Mouse (Mus musculus) midbrain, embryonic 12.5 days (tissue): Measurements from ENCODE around the gene Gm17175. TPM values are rescaled to one million over a fixed set of nuclear protein-coding genes. Genes with fewer than 3 reads are reported as not detected.
"Not testable (repeated sequence)": the region's sequence is repeated elsewhere in the genome, so short reads cannot be mapped to it uniquely, and the experiment has no call there.

Experiments used
- ATAC-seq: fragments of 200-750 bp; cut with Nextera tagmentation; 2 replicates; pipeline ENCODE4 v1.8.0; 2017; ENCODE audit warnings: low read depth, moderate TSS enrichment, moderate library complexity; ENCODE audit not compliant: low FRiP score
- H3K27ac ChIP-seq: fragments of 300-500 bp; sonication (generic); replicated peaks from 2 replicates; pipeline ENCODE4 v1.5.1; 2016; ENCODE audit warnings: mild to moderate bottlenecking
- H3K27me3 ChIP-seq: fragments of 300-500 bp; sonication (generic); 2 replicates; pipeline ENCODE4 v1.6.1; 2016; ENCODE audit warnings: mild to moderate bottlenecking
- H3K36me3 ChIP-seq: fragments of 300-500 bp; sonication (generic); 2 replicates; pipeline ENCODE4 v1.6.1; 2016
- H3K4me1 ChIP-seq: fragments of 300-500 bp; sonication (generic); 2 replicates; pipeline ENCODE4 v1.6.1; 2016
- H3K4me2 ChIP-seq: fragments of 300-500 bp; sonication (generic); replicated peaks from 2 replicates; pipeline ENCODE4 v1.6.1; 2016; ENCODE audit warnings: mild to moderate bottlenecking, moderate library complexity
- H3K4me3 ChIP-seq: fragments of 300-500 bp; sonication (generic); 2 replicates; pipeline ENCODE4 v1.5.1; 2016; ENCODE audit warnings: mild to moderate bottlenecking
- H3K9ac ChIP-seq: fragments of 300-500 bp; sonication (generic); replicated peaks from 2 replicates; pipeline ENCODE4 v1.6.1; 2016; ENCODE audit warnings: mild to moderate bottlenecking, moderate library complexity
- H3K9me3 ChIP-seq: fragments of 300-500 bp; sonication (generic); 2 replicates; pipeline ENCODE4 v1.6.1; 2016; ENCODE audit warnings: mild to moderate bottlenecking
- WGBS: fragments of 180-500 bp; shearing (Covaris S2); methylation state at CpG from one replicate; pipeline ENCODE4 v1.1.7; 2016; 5-methylcytosine and 5-hydroxymethylcytosine counted together
- polyA plus RNA-seq: library from polyadenylated mRNA; unstranded; fragments of >200 nt; fragmentation: Nextera tagmentation; extraction: Ambion mirVana; gene quantifications from 2 replicates; pipeline ENCODE4 v1.2.1, GENCODE M21; 2016

Gene Gm17175
- polyA plus RNA-seq = not detected in 2 replicates

DNA sequence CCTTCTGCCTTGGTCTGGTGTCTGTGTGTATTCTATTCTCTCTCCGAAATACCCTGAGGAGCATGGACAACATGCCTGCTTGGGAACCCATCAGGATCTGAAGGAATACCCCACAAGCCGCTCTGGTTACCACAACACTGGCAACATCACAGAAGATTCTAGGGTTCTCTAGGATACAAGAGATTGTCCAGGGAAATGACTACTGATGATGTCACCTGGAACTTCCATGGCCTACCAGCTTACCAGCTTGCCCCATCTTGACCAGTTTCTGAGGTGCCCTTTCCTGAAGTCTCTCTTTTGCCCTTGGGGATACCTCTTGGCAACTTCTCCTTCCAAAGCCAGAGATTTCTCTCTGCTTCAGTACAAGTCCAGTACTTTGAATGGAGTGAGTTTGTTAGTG, at the start of gene Gm17175:
TSS of gene Gm17175 (minus strand) at position 101 of the 400 bp plus-strand sequence.
- H3K27ac ChIP-seq, H3K36me3 ChIP-seq, H3K4me1 ChIP-seq, H3K4me3 ChIP-seq, ATAC-seq, H3K9me3 ChIP-seq, H3K9ac ChIP-seq, H3K4me2 ChIP-seq, H3K27me3 ChIP-seq: not testable (repeated sequence)
- 83% methylated on average over 2 of the region's 2 CpGs for WGBS

GRCm38 (mm10) chr14:51611210-51611609, 37.3 kb upstream of the Gm17175 start, which contains the start of gene Gm17078:
TSS of gene Gm17078 (minus strand) at chr14:51611310.
- Histone ChIP-seq H3K9me3 (no peaks in the 10 kb centered on the region), H3K27ac (no peak within 1 kb of the TSS), H3K36me3 (no peaks in the 10 kb centered on the region), H3K4me2 (no peak within 1 kb of the TSS), H3K4me3 (no peak within 1 kb of the TSS), H3K4me1 (no peaks in the 10 kb centered on the region), H3K9ac (no peak within 1 kb of the TSS), H3K27me3 (no peaks in the 10 kb centered on the region)
- 90% methylated on average over 1 of the region's 1 CpGs for WGBS
- ATAC-seq = no peak

DNA sequence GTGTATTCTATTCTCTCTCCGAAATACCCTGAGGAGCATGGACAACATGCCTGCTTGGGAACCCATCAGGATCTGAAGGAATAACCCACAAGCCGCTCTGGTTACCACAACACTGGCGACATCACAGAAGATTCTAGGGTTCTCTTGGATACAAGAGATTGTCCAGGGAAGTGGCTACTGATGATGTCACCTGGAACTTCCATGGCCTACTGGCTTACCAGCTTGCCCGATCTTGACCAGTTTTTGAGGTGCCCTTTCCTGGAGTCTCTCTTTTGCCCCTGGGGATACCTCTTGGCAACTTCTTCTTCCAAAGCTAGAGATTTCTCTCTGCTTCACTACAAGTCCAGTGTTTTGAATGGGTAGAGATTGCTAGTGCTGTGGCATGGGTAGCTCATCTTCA, 18.2 kb upstream of the Gm17175 start, which contains the start of gene Gm17174:
TSS of gene Gm17174 (minus strand) at position 101 of the 400 bp plus-strand sequence.
- not testable (repeated sequence) for H3K4me1 ChIP-seq, H3K27ac ChIP-seq, H3K27me3 ChIP-seq, H3K36me3 ChIP-seq, H3K9ac ChIP-seq, ATAC-seq, H3K4me3 ChIP-seq, H3K9me3 ChIP-seq, H3K4me2 ChIP-seq
- WGBS = 94% methylated on average over 4 of the region's 4 CpGs

DNA sequence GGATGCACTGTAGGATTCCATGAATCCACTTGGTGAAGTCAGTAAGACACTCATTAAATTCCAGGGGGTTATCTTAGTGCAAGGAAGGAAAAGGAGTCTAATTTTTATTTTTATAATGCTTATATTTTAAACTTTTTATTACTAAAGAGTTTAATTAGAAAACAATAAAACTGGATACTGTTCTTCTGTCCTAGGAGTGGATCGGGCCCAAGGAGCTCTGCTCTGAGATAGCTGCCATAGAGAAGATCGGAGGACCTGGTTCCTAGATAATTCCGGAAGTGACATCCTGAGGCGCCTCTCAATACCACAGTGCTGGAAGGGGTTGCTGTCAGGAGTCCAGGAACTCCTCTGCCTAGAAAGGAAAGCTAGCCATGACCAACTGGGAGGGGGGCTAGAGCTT, 21.4 kb downstream of the Gm17175 start, which contains the start of gene Gm5622:
TSS of gene Gm5622 (plus strand) at position 301 of the 400 bp plus-strand sequence.
- H3K4me1 ChIP-seq = no peaks in the 10 kb centered on the region
- ATAC-seq = no peak

More for the DNA sequence above, 21.4 kb downstream of the Gm17175 start, which contains the start of gene Gm5622:
- no peaks in the 10 kb centered on the region for H3K36me3 ChIP-seq
- no peak within 1 kb of the TSS for H3K9ac ChIP-seq
- H3K4me3 ChIP-seq = no peak within 1 kb of the TSS
- no peak within 1 kb of the TSS for H3K27ac ChIP-seq
- H3K4me2 ChIP-seq = no peak within 1 kb of the TSS
- H3K9me3 ChIP-seq = no peaks in the 10 kb centered on the region
- H3K27me3 ChIP-seq = no peaks in the 10 kb centered on the region
- WGBS = 94% methylated on average over 4 of the region's 4 CpGs

Other genes with a start within 250 kb of the Gm17175 start
- gene Gm7247, start 212.3 kb downstream of the Gm17175 start, polyA plus RNA-seq = not detected in 2 replicates
- not detected in 2 replicates for gene Vmn2r88, start 163.2 kb downstream of the Gm17175 start, polyA plus RNA-seq
- gene Vmn2r89, start 122.2 kb downstream of the Gm17175 start, polyA plus RNA-seq = not detected in 2 replicates
- gene Gm5622, start 21.3 kb downstream of the Gm17175 start, polyA plus RNA-seq = not detected in 2 replicates
- gene Gm17174, start 18.1 kb upstream of the Gm17175 start, polyA plus RNA-seq = not detected in 2 replicates
- gene Gm17078, start 37.2 kb upstream of the Gm17175 start, polyA plus RNA-seq = not detected in 2 replicates
- not detected in 2 replicates for gene Gm4181, start 61.6 kb upstream of the Gm17175 start, polyA plus RNA-seq
- gene Gm17079, start 121.4 kb upstream of the Gm17175 start, polyA plus RNA-seq = not detected in 2 replicates
- gene Gm5800, start 143.1 kb upstream of the Gm17175 start, polyA plus RNA-seq = not detected in 2 replicates
- gene Ang4, start 199.5 kb upstream of the Gm17175 start, polyA plus RNA-seq = not detected in 2 replicates
- not detected in 2 replicates for gene AY358078, start 226.0 kb upstream of the Gm17175 start, polyA plus RNA-seq